Mouse (Mus musculus): ENCODE measurements around the gene Aco2. TPM values are rescaled to one million over a fixed set of nuclear protein-coding genes. Genes with fewer than 3 reads are reported as not detected.

Aco2 gene
- polyA plus RNA-seq, 1 experiment = 368 TPM

DNA sequence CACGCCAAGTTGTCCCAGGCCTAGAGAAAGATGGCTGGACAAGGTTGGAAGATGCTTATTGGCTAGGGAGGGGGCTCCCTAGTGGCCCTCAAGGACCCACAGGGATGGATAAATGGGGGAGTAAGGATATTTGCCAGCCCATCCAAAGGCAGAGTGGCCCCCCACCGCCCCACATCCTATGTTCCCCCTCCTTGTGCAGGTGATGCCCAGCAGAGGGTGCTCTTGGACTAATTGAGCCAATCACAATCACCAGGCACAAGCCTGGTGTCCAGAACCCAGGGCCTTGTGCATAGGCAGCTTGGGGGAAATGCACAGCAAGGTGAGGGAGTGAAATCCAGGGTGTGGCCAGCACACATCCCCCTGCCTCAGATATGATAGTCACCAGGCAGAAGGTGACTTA lies 66.1 kb downstream of the Aco2 start:
- H3ac ChIP-seq (ENCODE audit: control insufficient read depth, insufficient read length, low read depth) = no peak overlapping the region
- TF ChIP-seq CTCF (IDR thresholded peaks at IDR 0.05; ENCODE audit: control insufficient read depth, insufficient read depth, insufficient read length) = peak; percentile 83
- TF ChIP-seq MAX (IDR thresholded peaks at IDR 0.05) = no peak
- H3K36me3 ChIP-seq (ENCODE audit: control insufficient read depth, insufficient read depth) = no peaks in the 10 kb centered on the region
- no peak overlapping the region for H3K4me3 ChIP-seq (ENCODE audit: insufficient read depth, poor library complexity, severe bottlenecking)
- H3K79me3 ChIP-seq (ENCODE audit: low read depth) = no peaks in the 10 kb centered on the region
- H3K79me2 ChIP-seq (ENCODE audit: control insufficient read depth, insufficient read depth) = no peaks in the 10 kb centered on the region
- peaks cover 3% of the 10 kb centered on the region for H3K27me3 ChIP-seq (ENCODE audit: control insufficient read depth, insufficient read depth, insufficient read length)

- no peak for TF ChIP-seq USF1 (IDR thresholded peaks at IDR 0.05; ENCODE audit: low read depth)
- TF ChIP-seq MYOG (IDR thresholded peaks at IDR 0.05; ENCODE audit: control insufficient read depth, extremely low read depth, insufficient read length) = no peak
- no peak for TF ChIP-seq CTCF (IDR thresholded peaks at IDR 0.05; ENCODE audit: control insufficient read depth, insufficient read depth, insufficient read length)
- no peak for TF ChIP-seq FOSL1 (IDR thresholded peaks at IDR 0.05; ENCODE audit: insufficient read depth, low read length, poor library complexity, severe bottlenecking)
- no peak for TF ChIP-seq CEBPB (IDR thresholded peaks at IDR 0.05; ENCODE audit: low read depth)
- TF ChIP-seq MYOD1 (IDR thresholded peaks at IDR 0.05; ENCODE audit: control insufficient read depth, insufficient read length, low read depth) = no peak
- TF ChIP-seq MAX (IDR thresholded peaks at IDR 0.05) = no peak
- no peaks in the 10 kb centered on the region for H3K36me3 ChIP-seq (ENCODE audit: control insufficient read depth, insufficient read depth)
- no peak overlapping the region for H3ac ChIP-seq (ENCODE audit: control insufficient read depth, insufficient read length, low read depth)
- no peak overlapping the region for H3K4me3 ChIP-seq (ENCODE audit: insufficient read depth, poor library complexity, severe bottlenecking)
- no peaks in the 10 kb centered on the region for H3K79me2 ChIP-seq (ENCODE audit: control insufficient read depth, insufficient read depth)
- peaks cover 5% of the 10 kb centered on the region for H3K27me3 ChIP-seq (ENCODE audit: control insufficient read depth, insufficient read depth, insufficient read length)
- H3K79me3 ChIP-seq (ENCODE audit: low read depth) = no peaks in the 10 kb centered on the region
Observed at GRCm38 (mm10) chr15:81939157-81939715, 67.1 kb downstream of the Aco2 start.

DNA sequence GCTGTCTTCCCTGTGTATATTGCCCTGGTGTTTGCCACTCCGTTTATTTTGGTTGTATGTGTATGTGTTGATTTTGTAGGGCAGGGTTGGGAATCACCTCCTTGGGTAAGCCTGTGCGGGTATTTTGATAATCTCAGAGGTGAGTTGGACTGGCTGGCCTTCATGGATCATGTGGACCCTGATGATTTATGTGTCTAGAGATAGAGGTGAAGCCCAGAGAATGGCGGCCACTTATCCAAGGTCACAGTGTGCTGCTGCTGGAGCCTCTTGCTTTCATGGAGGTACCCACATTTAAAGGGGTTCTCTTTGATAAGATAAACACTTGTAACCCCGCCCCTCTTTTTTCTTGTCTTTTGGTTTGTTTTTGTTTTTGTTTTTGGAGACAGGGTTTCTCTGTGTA lies 67.7 kb downstream of the Aco2 start:
- H3K36me3 ChIP-seq (ENCODE audit: control insufficient read depth, insufficient read depth) = no peaks in the 10 kb centered on the region
- TF ChIP-seq MYOD1 (IDR thresholded peaks at IDR 0.05; ENCODE audit: control insufficient read depth, insufficient read length, low read depth) = no peak
- H3K79me2 ChIP-seq (ENCODE audit: control insufficient read depth, insufficient read depth) = no peaks in the 10 kb centered on the region
- H3ac ChIP-seq (ENCODE audit: control insufficient read depth, insufficient read length, low read depth) = no peak overlapping the region
- H3K27me3 ChIP-seq (ENCODE audit: control insufficient read depth, insufficient read depth, insufficient read length) = peaks cover 6% of the 10 kb centered on the region
- H3K4me3 ChIP-seq (ENCODE audit: insufficient read depth, poor library complexity, severe bottlenecking) = no peak overlapping the region
- no peaks in the 10 kb centered on the region for H3K79me3 ChIP-seq (ENCODE audit: low read depth)

- no peak overlapping the region for H3K4me3 ChIP-seq (ENCODE audit: insufficient read depth, poor library complexity, severe bottlenecking)
- H3ac ChIP-seq (ENCODE audit: control insufficient read depth, insufficient read length, low read depth) = no peak overlapping the region
- H3K27me3 ChIP-seq (ENCODE audit: control insufficient read depth, insufficient read depth, insufficient read length) = peaks cover 8% of the 10 kb centered on the region
- no peaks in the 10 kb centered on the region for H3K79me3 ChIP-seq (ENCODE audit: low read depth)
- no peak for TF ChIP-seq FOSL1 (IDR thresholded peaks at IDR 0.05; ENCODE audit: insufficient read depth, low read length, poor library complexity, severe bottlenecking)
- TF ChIP-seq CEBPB (IDR thresholded peaks at IDR 0.05; ENCODE audit: low read depth) = no peak
- no peak for TF ChIP-seq MYOG (IDR thresholded peaks at IDR 0.05; ENCODE audit: control insufficient read depth, extremely low read depth, insufficient read length)
- no peak for TF ChIP-seq MYOD1 (IDR thresholded peaks at IDR 0.05; ENCODE audit: control insufficient read depth, insufficient read length, low read depth)
- TF ChIP-seq CTCF (IDR thresholded peaks at IDR 0.05; ENCODE audit: control insufficient read depth, insufficient read depth, insufficient read length) = no peak
- TF ChIP-seq MAX (IDR thresholded peaks at IDR 0.05) = no peak
- no peak for TF ChIP-seq USF1 (IDR thresholded peaks at IDR 0.05; ENCODE audit: low read depth)
- H3K79me2 ChIP-seq (ENCODE audit: control insufficient read depth, insufficient read depth) = no peaks in the 10 kb centered on the region
- no peaks in the 10 kb centered on the region for H3K36me3 ChIP-seq (ENCODE audit: control insufficient read depth, insufficient read depth)
Observed at GRCm38 (mm10) chr15:81940219-81940618, 68.1 kb downstream of the Aco2 start.

DNA sequence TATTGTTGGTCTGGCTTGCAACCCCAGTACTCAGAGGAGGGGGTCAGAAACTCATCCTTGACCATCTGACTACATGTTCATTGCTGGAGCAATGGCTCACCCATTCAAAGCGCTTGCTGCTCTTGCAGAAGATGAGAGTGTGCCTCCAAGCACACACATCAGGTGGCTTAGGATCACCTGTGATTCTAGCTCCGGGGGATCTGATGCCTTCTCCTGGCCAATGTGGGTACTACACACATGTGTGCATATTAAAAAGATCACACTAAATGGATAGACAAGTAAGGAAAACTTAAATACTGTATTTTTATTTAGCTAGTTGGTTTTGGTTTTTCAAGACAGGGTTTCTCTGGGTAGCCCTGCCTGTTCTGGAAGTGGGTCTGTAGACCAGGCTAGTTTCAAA lies 68.9 kb downstream of the Aco2 start:
- H3K36me3 ChIP-seq (ENCODE audit: control insufficient read depth, insufficient read depth) = no peaks in the 10 kb centered on the region
- H3K4me3 ChIP-seq (ENCODE audit: insufficient read depth, poor library complexity, severe bottlenecking) = no peak overlapping the region
- no peak overlapping the region for H3ac ChIP-seq (ENCODE audit: control insufficient read depth, insufficient read length, low read depth)
- H3K79me2 ChIP-seq (ENCODE audit: control insufficient read depth, insufficient read depth) = no peaks in the 10 kb centered on the region
- TF ChIP-seq CEBPB (IDR thresholded peaks at IDR 0.05; ENCODE audit: low read depth) (no peak), MYOD1 (IDR thresholded peaks at IDR 0.05; ENCODE audit: control insufficient read depth, insufficient read length, low read depth) (no peak), MAX (IDR thresholded peaks at IDR 0.05) (no peak), FOSL1 (IDR thresholded peaks at IDR 0.05; ENCODE audit: insufficient read depth, low read length, poor library complexity, severe bottlenecking) (no peak), USF1 (IDR thresholded peaks at IDR 0.05; ENCODE audit: low read depth) (no peak), CTCF (IDR thresholded peaks at IDR 0.05; ENCODE audit: control insufficient read depth, insufficient read depth, insufficient read length) (no peak), MYOG (IDR thresholded peaks at IDR 0.05; ENCODE audit: control insufficient read depth, extremely low read depth, insufficient read length) (no peak)
- H3K79me3 ChIP-seq (ENCODE audit: low read depth) = no peaks in the 10 kb centered on the region
- peaks cover 8% of the 10 kb centered on the region for H3K27me3 ChIP-seq (ENCODE audit: control insufficient read depth, insufficient read depth, insufficient read length)

DNA sequence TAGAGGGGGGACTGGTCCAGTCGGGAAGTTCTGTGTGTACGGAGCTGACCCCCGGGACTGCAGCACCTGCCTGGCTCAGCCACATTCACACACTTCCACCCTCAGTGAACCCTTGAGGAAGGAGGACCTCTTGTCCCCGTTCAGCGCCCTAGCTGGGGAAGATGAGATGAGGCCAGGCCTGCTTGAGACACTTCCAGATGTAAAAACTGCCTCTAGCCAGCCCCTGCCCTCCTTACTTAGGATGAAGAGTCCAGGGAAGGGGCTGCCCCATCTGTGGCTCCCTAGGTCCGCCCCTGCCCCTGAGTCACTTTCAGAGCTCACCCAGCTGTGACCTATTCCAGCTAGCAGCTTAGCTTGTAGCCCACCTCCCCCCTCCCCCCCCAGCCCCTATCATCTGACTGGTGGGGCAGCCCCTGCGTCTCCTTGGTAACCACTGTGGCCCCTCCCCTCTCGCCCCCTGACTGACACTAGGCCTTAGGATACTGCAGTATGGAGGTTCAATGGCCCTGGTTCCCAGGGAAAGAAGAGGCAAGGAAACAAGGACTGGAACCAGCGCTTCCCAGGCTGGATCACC lies 71.2 kb downstream of the Aco2 start:
- no peaks in the 10 kb centered on the region for H3K79me2 ChIP-seq (ENCODE audit: control insufficient read depth, insufficient read depth)
- no peak overlapping the region for H3K4me3 ChIP-seq (ENCODE audit: insufficient read depth, poor library complexity, severe bottlenecking)
- peaks cover 8% of the 10 kb centered on the region for H3K27me3 ChIP-seq (ENCODE audit: control insufficient read depth, insufficient read depth, insufficient read length)
- H3K79me3 ChIP-seq (ENCODE audit: low read depth) = no peaks in the 10 kb centered on the region
- no peaks in the 10 kb centered on the region for H3K36me3 ChIP-seq (ENCODE audit: control insufficient read depth, insufficient read depth)
- H3ac ChIP-seq (ENCODE audit: control insufficient read depth, insufficient read length, low read depth) = no peak overlapping the region
- no peak for TF ChIP-seq MYOD1 (IDR thresholded peaks at IDR 0.05; ENCODE audit: control insufficient read depth, insufficient read length, low read depth)
- no peak for TF ChIP-seq USF1 (IDR thresholded peaks at IDR 0.05; ENCODE audit: low read depth)
- no peak for TF ChIP-seq MYOG (IDR thresholded peaks at IDR 0.05; ENCODE audit: control insufficient read depth, extremely low read depth, insufficient read length)
- no peak for TF ChIP-seq CTCF (IDR thresholded peaks at IDR 0.05; ENCODE audit: control insufficient read depth, insufficient read depth, insufficient read length)
- no peak for TF ChIP-seq FOSL1 (IDR thresholded peaks at IDR 0.05; ENCODE audit: insufficient read depth, low read length, poor library complexity, severe bottlenecking)
- no peak for TF ChIP-seq MAX (IDR thresholded peaks at IDR 0.05)
- TF ChIP-seq CEBPB (IDR thresholded peaks at IDR 0.05; ENCODE audit: low read depth) = no peak
